Mouse (Mus musculus) layer of hippocampus, postnatal 14 days (tissue): Measurements from ENCODE around the gene Vmn2r40. TPM values are rescaled to one million over a fixed set of nuclear protein-coding genes. Genes with fewer than 3 reads are reported as not detected.
"Not testable (repeated sequence)": the region's sequence is repeated elsewhere in the genome, so short reads cannot be mapped to it uniquely, and the experiment has no call there.

Experiments
- DNase-seq, 2 experiments: peaks; one replicate each; pipeline ENCODE4 v3.0.0; 2021 to 2022; ENCODE audit warnings: low spot score in 2 of 2, mixed read lengths in 1 of 2
- long read RNA-seq, 2 experiments: library from polyadenylated mRNA; stranded (forward); transcript quantifications; one replicate each; pipeline ENCODE4 v2.0.0; 2021
- total RNA-seq, 2 experiments: library from RNA; stranded (reverse); gene quantifications; 2 replicates each; pipeline ENCODE4 v1.2.3; 2021

Gene Vmn2r40
- not detected for total RNA-seq
- long read RNA-seq, experiment 1 = 0 reads
- long read RNA-seq, experiment 2 = 0 reads

DNA sequence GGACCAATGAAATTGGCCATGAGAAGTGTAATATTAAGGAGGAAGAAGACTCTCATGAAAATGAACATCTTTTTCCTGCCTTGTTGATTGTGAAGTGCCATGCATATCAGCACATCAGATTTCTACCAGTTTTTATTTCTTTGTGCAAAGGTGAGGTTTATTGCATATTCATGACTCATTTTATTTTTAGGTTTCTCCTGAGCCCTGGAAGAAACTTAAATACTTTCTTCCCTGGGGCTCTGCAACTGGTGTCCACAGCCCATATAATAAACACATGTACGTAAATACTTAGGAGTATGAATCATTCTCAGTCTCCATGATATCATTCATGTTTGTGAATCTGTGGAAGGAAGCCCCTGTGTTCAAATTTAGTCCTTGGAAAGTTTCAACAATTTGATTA is at the start of gene Vmn2r40:
Gene Vmn2r40, minus strand, starts transcription at position 101 of the 400 bp plus-strand sequence.
- DNase-seq = not testable (repeated sequence)

Other genes starting within 250 kb of the Vmn2r40 start
- gene Vmn2r39, start 99.4 kb upstream of the Vmn2r40 start, total RNA-seq = not detected
- gene Vmn2r38, start 166.4 kb upstream of the Vmn2r40 start, total RNA-seq = not detected